Mouse (Mus musculus): ENCODE data around the gene Lkaaear1. TPM values are rescaled to one million over a fixed set of nuclear protein-coding genes. Genes with fewer than 3 reads are reported as not detected.

Lkaaear1 gene
- total RNA-seq, 1 experiment from 2014 or later = not detected

- ATAC-seq (replicated peaks; ENCODE audit: low read depth, poor library complexity, severe bottlenecking) = peak; percentile 76
Observed at GRCm38 (mm10) chr2:181658930-181659555, 39.2 kb downstream of the Lkaaear1 start.

- ATAC-seq (replicated peaks; ENCODE audit: low read depth, poor library complexity, severe bottlenecking) = no peak
Observed at GRCm38 (mm10) chr2:181658528-181658927, 39.7 kb downstream of the Lkaaear1 start.

DNA sequence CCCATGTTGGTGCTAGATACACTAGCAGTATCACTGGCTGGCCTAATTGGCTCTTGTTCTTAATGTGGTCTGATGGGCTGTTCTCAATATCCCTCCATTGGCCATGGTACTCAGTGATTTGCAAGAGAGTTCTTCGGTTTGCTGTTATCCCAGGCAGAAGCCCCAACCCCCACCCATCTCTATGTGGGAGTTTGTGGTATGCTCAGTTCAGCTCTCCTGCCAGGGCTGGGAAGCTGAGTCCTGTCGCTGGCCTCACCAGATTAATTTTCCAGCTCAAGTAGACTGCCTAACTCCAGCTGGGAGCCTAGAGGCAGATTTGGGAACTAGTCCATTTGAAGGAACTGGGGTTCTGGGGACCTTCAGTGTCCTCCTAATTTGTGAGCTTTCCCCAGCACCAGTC is 40.8 kb downstream of the Lkaaear1 start:
- ATAC-seq (replicated peaks; ENCODE audit: low read depth, poor library complexity, severe bottlenecking) = no peak

GRCm38 (mm10) chr2:181656734-181657133 is 41.5 kb downstream of the Lkaaear1 start, which contains the start of gene Gm29797:
Gene Gm29797, plus strand, starts transcription at chr2:181657034.
- ATAC-seq (replicated peaks; ENCODE audit: low read depth, poor library complexity, severe bottlenecking) = no peak

GRCm38 (mm10) chr2:181653523-181653922 is 44.7 kb downstream of the Lkaaear1 start:
- no peak for ATAC-seq (replicated peaks; ENCODE audit: low read depth, poor library complexity, severe bottlenecking)

DNA sequence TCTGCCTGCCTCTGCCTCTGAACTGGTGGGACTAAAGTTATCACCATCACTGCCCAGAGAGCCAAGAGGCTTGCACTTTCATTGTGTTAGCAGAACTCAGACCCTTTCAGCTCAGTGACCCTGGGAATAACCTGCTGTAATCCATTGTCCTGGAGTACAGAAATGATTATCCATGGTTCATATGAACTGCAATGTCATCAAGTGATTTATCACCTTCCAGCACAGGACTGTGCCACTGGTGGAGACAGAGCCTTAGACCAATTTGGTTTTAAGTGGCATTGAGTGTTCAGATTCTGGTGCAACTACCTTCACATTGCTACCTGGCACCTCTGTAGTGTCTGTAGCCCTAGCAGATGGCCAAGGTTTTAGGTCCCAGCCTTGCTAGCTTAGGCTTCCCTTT is 45.2 kb downstream of the Lkaaear1 start:
- no peak for ATAC-seq (replicated peaks; ENCODE audit: low read depth, poor library complexity, severe bottlenecking)

DNA sequence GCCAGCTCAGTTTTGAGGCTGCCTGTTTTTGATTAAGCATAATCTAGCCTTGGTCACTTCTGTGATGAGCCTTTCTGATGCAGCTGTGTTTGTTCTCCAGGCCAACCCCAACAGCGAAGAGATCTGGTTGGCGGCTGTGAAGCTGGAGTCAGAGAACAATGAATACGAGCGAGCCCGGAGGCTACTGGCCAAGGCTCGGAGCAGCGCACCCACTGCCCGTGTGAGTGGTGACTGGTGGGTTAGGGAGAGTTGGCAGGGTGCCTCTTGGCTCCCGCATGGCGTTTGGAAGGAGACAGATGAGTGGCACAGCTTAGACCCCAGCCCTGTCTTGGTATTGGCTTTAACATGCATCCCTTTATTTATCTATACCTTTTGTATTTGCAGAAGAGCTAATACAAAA is 49.3 kb downstream of the Lkaaear1 start:
- ATAC-seq (replicated peaks; ENCODE audit: low read depth, poor library complexity, severe bottlenecking) = no peak

Other genes with a start within 250 kb of the Lkaaear1 start
- gene Zbtb46, start 239.0 kb downstream of the Lkaaear1 start, total RNA-seq (2017) = 7.5 and 8.9 TPM in 2 replicates
- not detected in 2 replicates for gene Abhd16b, start 205.2 kb downstream of the Lkaaear1 start, total RNA-seq (2017)
- gene Tpd52l2, start 201.3 kb downstream of the Lkaaear1 start, total RNA-seq (2017) = 148 and 155 TPM in 2 replicates
- gene Dnajc5, start 178.0 kb downstream of the Lkaaear1 start, total RNA-seq (2017) = 30.1 and 31.7 TPM in 2 replicates
- gene Uckl1, start 113.5 kb downstream of the Lkaaear1 start, total RNA-seq (2017) = 50.7 and 75.4 TPM in 2 replicates
- 79.0 and 94.9 TPM in 2 replicates for gene Prpf6, start 106.6 kb downstream of the Lkaaear1 start, total RNA-seq (2017)
- 16.3 and 26.4 TPM in 2 replicates for gene Zfp512b, start 105.6 kb downstream of the Lkaaear1 start, total RNA-seq (2017)
- gene Samd10, start 99.2 kb downstream of the Lkaaear1 start, total RNA-seq (2017) = 0.87 and 1.8 TPM in 2 replicates
- gene Gm29797, start 41.4 kb downstream of the Lkaaear1 start, total RNA-seq (2017) = not detected in 2 replicates
- not detected in 2 replicates for gene Sox18, start 26.8 kb downstream of the Lkaaear1 start, total RNA-seq (2017)
- gene Tcea2, start 18.1 kb downstream of the Lkaaear1 start, total RNA-seq (2017) = 3.3 and 9.6 TPM in 2 replicates
- 67.5 and 113 TPM in 2 replicates for gene Rgs19, start 4.5 kb downstream of the Lkaaear1 start, total RNA-seq (2017)
- not detected in 2 replicates for gene Oprl1, start 16.6 kb upstream of the Lkaaear1 start, total RNA-seq (2017)
- not detected in 2 replicates for gene Myt1, start 64.9 kb upstream of the Lkaaear1 start, total RNA-seq (2017)
- 28.0 and 35.9 TPM in 2 replicates for gene Pcmtd2, start 139.4 kb upstream of the Lkaaear1 start, total RNA-seq (2017)
- 39.3 and 50.7 TPM in 2 replicates for gene Polr3k, start 165.9 kb upstream of the Lkaaear1 start, total RNA-seq (2017)